Mouse (Mus musculus): ENCODE measurements at regions not wholly inside any gene's neighbourhood (a gene's known extent, or its start where the extent isn't known, plus 50 kb on each side); places are given as distances from the start of the nearest gene placed in this dataset.

DNA sequence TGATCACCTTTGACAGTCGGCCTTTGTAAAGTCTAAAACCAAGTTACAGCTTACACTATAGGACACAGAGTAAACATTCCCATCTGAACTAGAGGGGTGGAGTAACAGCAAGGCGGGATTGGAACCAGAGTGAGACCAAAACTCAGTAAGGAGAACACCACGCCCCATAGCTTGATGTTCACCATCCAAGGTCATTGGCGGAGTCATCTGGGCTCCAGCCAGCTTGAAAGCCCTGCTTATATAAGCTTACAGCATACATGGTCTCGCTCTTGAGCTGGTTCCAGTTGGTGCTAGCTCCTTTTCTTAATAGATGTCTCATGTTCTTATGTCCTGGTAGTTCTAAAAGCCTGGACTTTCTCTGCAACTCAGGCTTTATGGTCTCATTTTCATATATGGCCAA is 236.4 kb upstream of the Gm21798 start:
- ATAC-seq = no peak
- H3K9me3 ChIP-seq (ENCODE audit: low read length) = no peaks in the 10 kb centered on the region
- WGBS = 70% methylated on average over 5 of the region's 5 CpGs
- no peak overlapping the region for H3K4me2 ChIP-seq (replicated peaks; ENCODE audit: low read depth, low read length)
- no peak overlapping the region for H3K27ac ChIP-seq (ENCODE audit: low read length)
- no peak for DNase-seq (ENCODE audit: low spot score)
- no peaks in the 10 kb centered on the region for H3K36me3 ChIP-seq (ENCODE audit: insufficient read depth, low read length)
- no peaks in the 10 kb centered on the region for H3K27me3 ChIP-seq (replicated peaks; ENCODE audit: insufficient read depth, low read length)
- no peak overlapping the region for H3K4me3 ChIP-seq (ENCODE audit: low read depth, low read length)
- TF ChIP-seq EP300 (IDR thresholded peaks at IDR 0.05) (no peak), CTCF (IDR thresholded peaks at IDR 0.05) (no peak)
- H3K9ac ChIP-seq (replicated peaks; ENCODE audit: low read depth) = no peak overlapping the region
- no peaks in the 10 kb centered on the region for H3K4me1 ChIP-seq (ENCODE audit: insufficient read depth, low read depth, low read length)

DNA sequence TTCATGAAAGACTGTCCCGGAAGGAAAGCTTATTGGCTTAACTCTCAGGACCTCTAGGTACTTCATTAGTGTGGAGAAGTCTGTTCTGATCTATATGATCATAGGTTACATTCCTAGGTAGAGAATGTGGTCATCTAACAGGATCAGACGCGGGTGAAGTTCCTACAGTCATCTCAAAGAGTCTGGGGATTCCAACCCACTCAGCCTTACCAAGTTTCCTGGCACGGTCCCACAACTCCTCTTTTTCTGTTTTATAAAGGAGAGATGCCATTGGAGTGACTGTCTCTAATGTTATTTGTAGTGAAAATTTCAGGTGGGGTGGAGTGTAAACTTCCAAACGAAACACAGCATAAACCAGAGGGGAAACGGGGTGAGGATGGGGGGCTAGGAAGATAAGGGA is 233.4 kb upstream of the Gm21798 start:
- H3K4me2 ChIP-seq (replicated peaks; ENCODE audit: low read depth, low read length) = no peak overlapping the region
- no peaks in the 10 kb centered on the region for H3K4me1 ChIP-seq (ENCODE audit: insufficient read depth, low read depth, low read length)
- WGBS = 77% methylated on average over 6 of the region's 6 CpGs
- H3K9ac ChIP-seq (replicated peaks; ENCODE audit: low read depth) = no peak overlapping the region
- no peaks in the 10 kb centered on the region for H3K27me3 ChIP-seq (replicated peaks; ENCODE audit: insufficient read depth, low read length)
- no peak for ATAC-seq
- H3K4me3 ChIP-seq (ENCODE audit: low read depth, low read length) = no peak overlapping the region
- no peak for DNase-seq (ENCODE audit: low spot score)
- TF ChIP-seq EP300 (IDR thresholded peaks at IDR 0.05) (no peak), CTCF (IDR thresholded peaks at IDR 0.05) (no peak)
- no peaks in the 10 kb centered on the region for H3K36me3 ChIP-seq (ENCODE audit: insufficient read depth, low read length)
- H3K9me3 ChIP-seq (ENCODE audit: low read length) = no peaks in the 10 kb centered on the region
- no peak overlapping the region for H3K27ac ChIP-seq (ENCODE audit: low read length)

DNA sequence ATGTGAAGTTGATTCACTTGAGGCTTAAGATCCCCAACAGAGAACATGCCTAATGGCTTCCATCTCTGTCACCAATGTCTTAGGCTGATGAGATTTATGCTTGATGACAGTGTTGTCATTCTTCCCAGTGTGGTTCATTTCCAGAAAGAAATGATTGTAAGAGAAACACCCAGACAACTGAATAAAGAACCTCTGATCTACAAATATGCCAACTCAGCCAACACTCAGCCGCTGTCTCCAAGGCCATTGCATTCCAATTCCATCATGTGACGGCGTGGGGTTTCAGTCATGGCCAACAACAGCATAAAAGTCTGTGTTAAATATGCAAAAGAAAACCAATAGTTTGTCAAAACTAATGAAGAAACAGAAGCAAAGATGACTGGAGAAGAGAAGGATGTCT is 230.7 kb upstream of the Gm21798 start:
- H3K4me1 ChIP-seq (ENCODE audit: insufficient read depth, low read depth, low read length) = no peaks in the 10 kb centered on the region
- no peak for ATAC-seq
- no peaks in the 10 kb centered on the region for H3K27me3 ChIP-seq (replicated peaks; ENCODE audit: insufficient read depth, low read length)
- no peaks in the 10 kb centered on the region for H3K9me3 ChIP-seq (ENCODE audit: low read length)
- WGBS = 77% methylated on average over 3 of the region's 3 CpGs
- no peak overlapping the region for H3K4me3 ChIP-seq (ENCODE audit: low read depth, low read length)
- H3K36me3 ChIP-seq (ENCODE audit: insufficient read depth, low read length) = no peaks in the 10 kb centered on the region
- no peak overlapping the region for H3K4me2 ChIP-seq (replicated peaks; ENCODE audit: low read depth, low read length)
- DNase-seq (ENCODE audit: low spot score) = no peak
- TF ChIP-seq CTCF (IDR thresholded peaks at IDR 0.05) (no peak), EP300 (IDR thresholded peaks at IDR 0.05) (no peak)
- H3K9ac ChIP-seq (replicated peaks; ENCODE audit: low read depth) = no peak overlapping the region
- no peak overlapping the region for H3K27ac ChIP-seq (ENCODE audit: low read length)

DNA sequence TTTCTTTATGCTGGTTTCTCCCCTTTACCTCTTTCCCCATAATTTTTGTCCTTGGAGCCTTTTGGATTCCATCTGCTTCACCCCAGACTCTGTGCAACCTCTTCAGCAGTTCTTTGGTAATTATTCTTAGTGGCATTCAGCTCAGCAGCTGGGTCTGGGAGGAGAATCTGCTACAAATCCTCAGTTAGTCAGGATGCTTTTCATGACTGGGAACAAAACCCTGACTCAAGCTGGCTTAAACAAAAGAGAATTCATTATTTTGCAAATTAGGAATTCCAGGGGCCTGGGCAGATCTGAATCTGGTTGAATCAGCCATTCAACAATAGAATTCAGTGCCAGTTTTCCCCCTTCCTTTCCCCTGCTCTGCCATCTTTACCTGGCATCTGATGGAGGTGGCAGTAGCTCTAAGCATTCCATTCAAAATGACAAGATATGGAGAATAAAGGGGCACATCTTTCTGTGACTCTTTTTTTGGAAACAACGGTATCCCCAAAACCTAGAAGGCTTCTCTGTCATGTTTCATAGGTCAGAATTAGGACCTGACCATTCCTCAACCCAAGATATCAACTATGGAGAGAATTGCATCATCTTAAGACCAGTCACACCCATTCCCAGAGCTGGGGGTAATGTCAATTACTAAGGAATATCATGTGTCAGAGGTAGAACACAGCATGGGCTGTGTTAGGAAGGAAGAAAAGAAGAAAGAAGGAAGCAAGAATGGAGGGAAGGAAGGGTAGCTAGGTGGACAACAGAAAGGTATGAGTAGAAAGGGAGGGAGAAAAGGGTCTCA is 227.2 kb upstream of the Gm21798 start:
- Histone ChIP-seq H3K4me1 (ENCODE audit: insufficient read depth, low read depth, low read length) (no peaks in the 10 kb centered on the region), H3K4me2 (replicated peaks; ENCODE audit: low read depth, low read length) (no peak overlapping the region), H3K9ac (replicated peaks; ENCODE audit: low read depth) (no peak overlapping the region), H3K36me3 (ENCODE audit: insufficient read depth, low read length) (no peaks in the 10 kb centered on the region), H3K27ac (ENCODE audit: low read length) (no peak overlapping the region), H3K27me3 (replicated peaks; ENCODE audit: insufficient read depth, low read length) (no peaks in the 10 kb centered on the region), H3K9me3 (ENCODE audit: low read length) (no peaks in the 10 kb centered on the region), H3K4me3 (ENCODE audit: low read depth, low read length) (no peak overlapping the region)
- TF ChIP-seq EP300 (IDR thresholded peaks at IDR 0.05) (no peak), CTCF (IDR thresholded peaks at IDR 0.05) (no peak)
- WGBS = 68% methylated on average over 1 of the region's 1 CpGs
- DNase-seq (ENCODE audit: low spot score) (no peak), ATAC-seq (no peak)

DNA sequence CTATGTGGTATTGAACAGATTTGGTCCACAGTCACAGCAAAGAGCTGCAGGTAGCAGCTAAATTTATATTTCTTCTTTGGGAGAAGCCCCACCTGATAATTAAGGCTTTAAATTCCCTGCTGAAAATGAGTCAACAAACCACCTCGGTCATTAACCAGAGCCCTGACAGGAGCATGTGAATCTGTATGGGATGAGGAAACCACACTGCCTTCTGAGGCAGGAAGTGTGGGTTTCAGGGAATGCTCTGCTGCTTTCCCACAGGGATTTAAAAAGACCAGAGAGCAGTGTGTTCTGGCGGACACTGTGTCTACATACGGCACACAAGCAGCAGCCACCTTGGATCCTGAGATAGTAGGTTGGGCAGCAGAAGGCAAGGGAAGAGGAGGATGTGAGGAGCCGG is 204.0 kb upstream of the Gm21798 start:
- no peak for ATAC-seq
- no peaks in the 10 kb centered on the region for H3K36me3 ChIP-seq (ENCODE audit: insufficient read depth, low read length)
- H3K4me2 ChIP-seq (replicated peaks; ENCODE audit: low read depth, low read length) = no peak overlapping the region
- H3K27me3 ChIP-seq (replicated peaks; ENCODE audit: insufficient read depth, low read length) = no peaks in the 10 kb centered on the region
- H3K4me3 ChIP-seq (ENCODE audit: low read depth, low read length) = no peak overlapping the region
- no peaks in the 10 kb centered on the region for H3K4me1 ChIP-seq (ENCODE audit: insufficient read depth, low read depth, low read length)
- no peak overlapping the region for H3K27ac ChIP-seq (ENCODE audit: low read length)
- no peak for DNase-seq (ENCODE audit: low spot score)
- no peaks in the 10 kb centered on the region for H3K9me3 ChIP-seq (ENCODE audit: low read length)
- no peak for TF ChIP-seq EP300 (IDR thresholded peaks at IDR 0.05)
- no peak for TF ChIP-seq CTCF (IDR thresholded peaks at IDR 0.05)
- no peak overlapping the region for H3K9ac ChIP-seq (replicated peaks; ENCODE audit: low read depth)
- 43% methylated on average over 4 of the region's 4 CpGs for WGBS

DNA sequence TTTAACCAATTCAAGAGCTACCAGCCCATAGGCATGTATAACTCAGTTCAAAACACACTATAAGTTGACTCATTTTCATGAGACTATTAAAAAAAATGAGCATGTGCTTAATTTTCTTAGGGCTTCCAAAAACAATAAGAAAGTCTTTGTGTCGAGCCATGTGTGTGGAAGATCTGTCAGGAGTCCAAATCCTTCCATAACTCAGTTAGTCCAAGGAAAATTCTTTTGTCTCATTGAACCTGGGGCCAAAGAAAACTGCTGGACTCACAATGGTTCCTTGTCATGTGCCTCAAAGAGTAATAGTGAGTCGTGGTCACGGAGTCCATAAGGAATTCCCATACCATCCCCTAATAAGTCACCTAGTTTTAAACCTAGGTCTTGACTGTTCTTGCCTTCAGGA is 199.0 kb upstream of the Gm21798 start:
- Histone ChIP-seq H3K4me1 (ENCODE audit: insufficient read depth, low read depth, low read length) (no peaks in the 10 kb centered on the region), H3K27ac (ENCODE audit: low read length) (no peak overlapping the region), H3K27me3 (replicated peaks; ENCODE audit: insufficient read depth, low read length) (no peaks in the 10 kb centered on the region), H3K4me3 (ENCODE audit: low read depth, low read length) (no peak overlapping the region), H3K4me2 (replicated peaks; ENCODE audit: low read depth, low read length) (no peak overlapping the region), H3K36me3 (ENCODE audit: insufficient read depth, low read length) (no peaks in the 10 kb centered on the region), H3K9me3 (ENCODE audit: low read length) (no peaks in the 10 kb centered on the region), H3K9ac (replicated peaks; ENCODE audit: low read depth) (no peak overlapping the region)
- 53% methylated on average over 3 of the region's 3 CpGs for WGBS
- ATAC-seq (no peak), DNase-seq (ENCODE audit: low spot score) (no peak)
- no peak for TF ChIP-seq EP300 (IDR thresholded peaks at IDR 0.05)
- no peak for TF ChIP-seq CTCF (IDR thresholded peaks at IDR 0.05)

DNA sequence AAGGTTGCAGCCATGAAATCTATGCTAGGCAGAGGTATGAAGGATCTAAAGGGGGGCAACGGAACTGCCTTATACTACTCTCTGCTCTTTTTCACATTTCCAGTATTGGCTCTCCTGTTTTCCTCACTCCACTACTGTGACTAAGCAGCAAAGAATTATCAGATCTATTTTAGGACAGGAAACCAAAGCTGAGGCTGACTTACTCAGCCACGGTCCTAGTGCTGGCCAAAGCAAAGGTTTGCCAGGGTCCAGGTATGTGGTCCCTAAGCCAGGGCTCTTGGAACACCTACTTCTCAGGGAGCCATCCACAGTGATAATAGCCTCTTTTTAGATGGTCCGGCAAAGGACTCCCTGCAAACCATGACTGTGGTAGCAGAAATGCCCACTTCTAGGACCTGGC is 195.6 kb upstream of the Gm21798 start:
- no peak for TF ChIP-seq CTCF (IDR thresholded peaks at IDR 0.05)
- no peak for TF ChIP-seq EP300 (IDR thresholded peaks at IDR 0.05)
- Histone ChIP-seq H3K4me3 (ENCODE audit: low read depth, low read length) (no peak overlapping the region), H3K27ac (ENCODE audit: low read length) (no peak overlapping the region), H3K4me2 (replicated peaks; ENCODE audit: low read depth, low read length) (no peak overlapping the region), H3K36me3 (ENCODE audit: insufficient read depth, low read length) (no peaks in the 10 kb centered on the region), H3K27me3 (replicated peaks; ENCODE audit: insufficient read depth, low read length) (no peaks in the 10 kb centered on the region), H3K4me1 (ENCODE audit: insufficient read depth, low read depth, low read length) (no peaks in the 10 kb centered on the region), H3K9me3 (ENCODE audit: low read length) (no peaks in the 10 kb centered on the region), H3K9ac (replicated peaks; ENCODE audit: low read depth) (no peak overlapping the region)
- no peak for DNase-seq (ENCODE audit: low spot score)
- ATAC-seq = no peak
- 80% methylated on average over 3 of the region's 3 CpGs for WGBS

All from lung, postnatal 0 days (tissue).